ENCODE assay signal across 16 mouse cellular contexts in the genomic region with DNA sequence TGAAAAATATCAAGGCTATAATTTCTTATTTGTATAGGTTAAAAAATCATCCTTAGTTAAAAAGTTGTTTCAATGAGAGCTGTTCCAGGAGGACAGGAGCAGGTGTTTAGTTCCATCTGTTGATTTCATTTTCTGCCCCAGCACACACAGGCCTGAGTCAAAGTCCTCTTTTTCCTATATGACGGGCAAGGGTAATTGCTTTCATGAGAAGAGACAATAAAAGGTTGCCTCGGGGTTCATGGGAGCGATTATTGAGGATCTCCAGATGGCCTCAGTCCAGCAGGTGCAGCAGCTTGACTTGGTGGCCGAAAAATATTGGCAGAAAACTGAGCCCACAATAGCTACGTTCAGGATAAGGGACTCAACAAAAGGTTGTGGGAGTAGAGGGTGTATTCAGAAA.
A peak's percentile ranks its signal among the peaks of the same experiment; 100 is the strongest.
DNase-seq lines count a peak whose midpoint lies in the region; ATAC-seq and TF ChIP-seq lines count a peak whose summit lies in the region.
"Had no signal": no experiment of that assay in that cellular context is flagged by ENCODE, and none has a peak within 500 bp of the region (broad histone marks: within the 10 kb centered on the region; RNA-seq: fewer than 3 reads in every experiment).

No protein-coding gene starts in this region.

- H3K27ac ChIP-seq in hindbrain, embryonic 10.5 days: no peak overlapping the region
- H3K27ac ChIP-seq in hindbrain, embryonic 14.5 days: no peak overlapping the region
- H3K27ac ChIP-seq in neural tube, embryonic 12.5 days: no peak overlapping the region
- no peak overlapping the region for H3K27ac ChIP-seq in lung, postnatal 0 days (ENCODE audit: low read length)
- H3K27ac ChIP-seq: embryonic facial prominence, embryonic 12.5 days; limb, embryonic 12.5 days; liver, embryonic 13.5 days; lung, embryonic 15.5 days had no signal

- H3K9ac ChIP-seq in hindbrain, embryonic 14.5 days: no peak overlapping the region
- H3K9ac ChIP-seq in neural tube, embryonic 12.5 days: no peak overlapping the region
- H3K9ac ChIP-seq in lung, postnatal 0 days (replicated peaks; ENCODE audit: low read depth): no peak overlapping the region
- H3K9ac ChIP-seq: embryonic facial prominence, embryonic 12.5 days; forebrain, postnatal 0 days; limb, embryonic 12.5 days; liver, embryonic 13.5 days; lung, embryonic 15.5 days had no signal

- H3K9me3 ChIP-seq in hindbrain, embryonic 10.5 days: no peaks in the 10 kb centered on the region
- no peaks in the 10 kb centered on the region for H3K9me3 ChIP-seq in hindbrain, embryonic 14.5 days (ENCODE audit: control insufficient read depth, low read length)
- no peaks in the 10 kb centered on the region for H3K9me3 ChIP-seq in neural tube, embryonic 12.5 days
- H3K9me3 ChIP-seq in lung, postnatal 0 days (ENCODE audit: low read length): no peaks in the 10 kb centered on the region
- H3K9me3 ChIP-seq: embryonic facial prominence, embryonic 12.5 days; limb, embryonic 12.5 days; liver, embryonic 13.5 days; lung, embryonic 15.5 days had no signal

- H3K4me3 ChIP-seq in hindbrain, embryonic 10.5 days: no peak overlapping the region
- H3K4me3 ChIP-seq in hindbrain, embryonic 14.5 days (replicated peaks; ENCODE audit: low read length): no peak overlapping the region
- no peak overlapping the region for H3K4me3 ChIP-seq in neural tube, embryonic 12.5 days
- H3K4me3 ChIP-seq in lung, postnatal 0 days (ENCODE audit: low read depth, low read length): no peak overlapping the region
- H3K4me3 ChIP-seq: embryonic facial prominence, embryonic 12.5 days; limb, embryonic 12.5 days; liver, embryonic 13.5 days; lung, embryonic 15.5 days had no signal

- H3K36me3 ChIP-seq in hindbrain, embryonic 10.5 days: no peaks in the 10 kb centered on the region
- H3K36me3 ChIP-seq in hindbrain, embryonic 14.5 days (replicated peaks; ENCODE audit: control insufficient read depth, insufficient read depth): no peaks in the 10 kb centered on the region
- H3K36me3 ChIP-seq in neural tube, embryonic 12.5 days: no peaks in the 10 kb centered on the region
- no peaks in the 10 kb centered on the region for H3K36me3 ChIP-seq in lung, postnatal 0 days (ENCODE audit: insufficient read depth, low read length)
- H3K36me3 ChIP-seq: embryonic facial prominence, embryonic 12.5 days; limb, embryonic 12.5 days; liver, embryonic 13.5 days; lung, embryonic 15.5 days had no signal

- TF ChIP-seq EP300 in lung, postnatal 0 days (IDR thresholded peaks at IDR 0.05): no peak

- H3K4me1 ChIP-seq in hindbrain, embryonic 10.5 days (replicated peaks): peaks cover 6% of the 10 kb centered on the region
- no peaks in the 10 kb centered on the region for H3K4me1 ChIP-seq in hindbrain, embryonic 14.5 days (replicated peaks; ENCODE audit: control insufficient read depth, insufficient read depth, low read length)
- H3K4me1 ChIP-seq in neural tube, embryonic 12.5 days: no peaks in the 10 kb centered on the region
- no peaks in the 10 kb centered on the region for H3K4me1 ChIP-seq in lung, postnatal 0 days (ENCODE audit: insufficient read depth, low read depth, low read length)
- H3K4me1 ChIP-seq: embryonic facial prominence, embryonic 12.5 days; limb, embryonic 12.5 days; liver, embryonic 13.5 days; lung, embryonic 15.5 days had no signal

- H3K4me2 ChIP-seq in hindbrain, embryonic 14.5 days (replicated peaks): no peak overlapping the region
- H3K4me2 ChIP-seq in neural tube, embryonic 12.5 days (replicated peaks): no peak overlapping the region
- H3K4me2 ChIP-seq in lung, postnatal 0 days (replicated peaks; ENCODE audit: low read depth, low read length): no peak overlapping the region
- H3K4me2 ChIP-seq: embryonic facial prominence, embryonic 12.5 days; limb, embryonic 12.5 days; liver, embryonic 13.5 days; lung, embryonic 15.5 days had no signal

- peak; percentile 20 for DNase-seq in hindbrain, embryonic 10.5 days (ENCODE audit: low spot score)
- DNase-seq in hindbrain, embryonic 14.5 days (ENCODE audit: low spot score): no peak
- DNase-seq in neural tube, embryonic 10.5 days (ENCODE audit: extremely low spot score, low spot score): no peak
- DNase-seq in forelimb bud, embryonic 11.5 days (ENCODE audit: low read depth, low spot score): peak; percentile 18
- DNase-seq in lung, postnatal 0 days (ENCODE audit: low spot score): no peak
- DNase-seq in left cerebral cortex, adult 18-20 months (ENCODE audit: low spot score in 2 of 2): no peak
- DNase-seq: forebrain, postnatal 0 days; gastrocnemius, postnatal 14 days; kidney, adult 2 months; liver, embryonic 13.5 days; midbrain, embryonic 14.5 days; thymus, postnatal 25 days had no signal

- no peak for TF ChIP-seq CTCF in lung, postnatal 0 days (IDR thresholded peaks at IDR 0.05)

- ATAC-seq in hindbrain, embryonic 14.5 days (ENCODE audit: low FRiP score): no peak
- ATAC-seq in neural tube, embryonic 12.5 days (ENCODE audit: low FRiP score, low read depth): 0 out of 2 replicates have a peak, but pooled peaks have one; percentile 17
- no peak for ATAC-seq in lung, postnatal 0 days
- ATAC-seq: forebrain, postnatal 0 days had no signal

- no peaks in the 10 kb centered on the region for H3K27me3 ChIP-seq in hindbrain, embryonic 10.5 days (ENCODE audit: insufficient read depth, poor library complexity, severe bottlenecking)
- no peaks in the 10 kb centered on the region for H3K27me3 ChIP-seq in hindbrain, embryonic 14.5 days (ENCODE audit: control insufficient read depth, insufficient read depth, low read length)
- H3K27me3 ChIP-seq in neural tube, embryonic 12.5 days (replicated peaks): no peaks in the 10 kb centered on the region
- no peaks in the 10 kb centered on the region for H3K27me3 ChIP-seq in lung, postnatal 0 days (replicated peaks; ENCODE audit: insufficient read depth, low read length)
- H3K27me3 ChIP-seq: embryonic facial prominence, embryonic 12.5 days; limb, embryonic 12.5 days; liver, embryonic 13.5 days; lung, embryonic 15.5 days had no signal

- 52% methylated on average over 5 of the region's 5 CpGs for WGBS in hindbrain, embryonic 10.5 days
- WGBS in hindbrain, embryonic 14.5 days: 31% methylated on average over 5 of the region's 5 CpGs
- WGBS in neural tube, embryonic 12.5 days: 36% methylated on average over 5 of the region's 5 CpGs
- 76% methylated on average over 5 of the region's 5 CpGs for WGBS in lung, postnatal 0 days

Comparison
In these comparisons a context has a peak if more than half of its experiments do, and no peak if none do; other contexts are left out.
1. DNase-seq: peak in hindbrain, embryonic 10.5 days (single experiment) and forelimb bud, embryonic 11.5 days (single experiment); none in hindbrain, embryonic 14.5 days (single experiment), neural tube, embryonic 10.5 days (single experiment), lung, postnatal 0 days (single experiment) and left cerebral cortex, adult 18-20 months (0 of 2).